Mouse (Mus musculus) forebrain, embryonic 13.5 days (tissue): Measurements from ENCODE around the gene Derl2. TPM values are rescaled to one million over a fixed set of nuclear protein-coding genes. Genes with fewer than 3 reads are reported as not detected.

Experiments
- ATAC-seq: fragments of 200-750 bp; cut with Nextera tagmentation; 2 replicates; pipeline ENCODE4 v1.8.0; 2017
- H3K27ac ChIP-seq: fragments of 300-500 bp; sonication (generic); 2 replicates; pipeline ENCODE4 v1.5.1; 2015; ENCODE audit warnings: inconsistent platforms, mild to moderate bottlenecking, moderate library complexity
- H3K27me3 ChIP-seq: fragments of 300-500 bp; sonication (generic); 2 replicates; pipeline ENCODE4 v1.6.1; 2015; ENCODE audit warnings: mild to moderate bottlenecking, inconsistent platforms
- H3K36me3 ChIP-seq: fragments of 300-500 bp; sonication (generic); 2 replicates; pipeline ENCODE4 v1.6.1; 2015; ENCODE audit warnings: mild to moderate bottlenecking, inconsistent platforms; ENCODE audit not compliant: poor library complexity, severe bottlenecking
- H3K4me1 ChIP-seq: fragments of 300-500 bp; sonication (generic); 2 replicates; pipeline ENCODE4 v1.6.1; 2015; ENCODE audit warnings: inconsistent platforms
- H3K4me2 ChIP-seq: fragments of 300-500 bp; sonication (generic); 2 replicates; pipeline ENCODE4 v1.6.1; 2015; ENCODE audit warnings: inconsistent platforms, mild to moderate bottlenecking, moderate library complexity
- H3K4me3 ChIP-seq: fragments of 300-500 bp; sonication (generic); 2 replicates; pipeline ENCODE4 v1.5.1; 2015; ENCODE audit warnings: mild to moderate bottlenecking, inconsistent platforms
- H3K9ac ChIP-seq: fragments of 300-500 bp; sonication (generic); 2 replicates; pipeline ENCODE4 v1.6.1; 2015; ENCODE audit warnings: mild to moderate bottlenecking, inconsistent platforms
- H3K9me3 ChIP-seq: fragments of 300-500 bp; sonication (generic); replicated peaks from 2 replicates; pipeline ENCODE4 v1.6.1; 2016; ENCODE audit warnings: inconsistent platforms
- WGBS: fragments of 180-500 bp; shearing (Covaris S2); methylation state at CpG from one replicate; pipeline ENCODE4 v1.1.7; 2015; 5-methylcytosine and 5-hydroxymethylcytosine counted together
- polyA plus RNA-seq: library from polyadenylated mRNA; unstranded; fragments of >200 nt; fragmentation: Nextera tagmentation; extraction: Ambion mirVana; gene quantifications from 2 replicates; pipeline ENCODE4 v1.2.1, GENCODE M21; 2015

Derl2 gene
- polyA plus RNA-seq, 1 experiment from 2014 or later: 37.8 TPM

- Histone ChIP-seq H3K4me1 (peaks cover 14% of the 10 kb centered on the region), H3K4me3 (no peak overlapping the region), H3K36me3 (peaks cover 70% of the 10 kb centered on the region), H3K27ac (no peak overlapping the region), H3K4me2 (no peak overlapping the region), H3K27me3 (no peaks in the 10 kb centered on the region), H3K9ac (no peak overlapping the region), H3K9me3 (no peaks in the 10 kb centered on the region)
- ATAC-seq: no peak
- 90% methylated on average over 6 of the region's 6 CpGs for WGBS
These were observed 39.4 kb downstream of the Derl2 start for GRCm38 (mm10) chr11:70980232-70980631.

- WGBS: 91% methylated on average over 6 of the region's 6 CpGs
These were observed 42.3 kb downstream of the Derl2 start for GRCm38 (mm10) chr11:70977293-70977692.

GRCm38 (mm10) chr11:70975193-70975592, 44.4 kb downstream of the Derl2 start:
- Histone ChIP-seq H3K4me3 (no peak overlapping the region), H3K27ac (no peak overlapping the region), H3K4me2 (no peak overlapping the region), H3K27me3 (no peaks in the 10 kb centered on the region), H3K9me3 (no peaks in the 10 kb centered on the region), H3K4me1 (peaks cover 7% of the 10 kb centered on the region), H3K9ac (no peak overlapping the region), H3K36me3 (peaks cover 75% of the 10 kb centered on the region)
- 76% methylated on average over 2 of the region's 2 CpGs for WGBS
- no peak for ATAC-seq

More at GRCm38 (mm10) chr11:70977293-70977692, 42.3 kb downstream of the Derl2 start:
- no peak for ATAC-seq
- H3K4me1 ChIP-seq: peaks cover 14% of the 10 kb centered on the region
- no peak overlapping the region for H3K9ac ChIP-seq
- no peaks in the 10 kb centered on the region for H3K27me3 ChIP-seq
- H3K9me3 ChIP-seq: no peaks in the 10 kb centered on the region
- no peak overlapping the region for H3K4me2 ChIP-seq
- no peak overlapping the region for H3K4me3 ChIP-seq
- H3K36me3 ChIP-seq: peaks cover 84% of the 10 kb centered on the region
- no peak overlapping the region for H3K27ac ChIP-seq

- H3K4me3 ChIP-seq: no peak overlapping the region
- H3K4me1 ChIP-seq: peaks cover 11% of the 10 kb centered on the region
- no peak overlapping the region for H3K9ac ChIP-seq
- no peaks in the 10 kb centered on the region for H3K9me3 ChIP-seq
- H3K27ac ChIP-seq: no peak overlapping the region
- H3K27me3 ChIP-seq: no peaks in the 10 kb centered on the region
- H3K36me3 ChIP-seq: peaks cover 62% of the 10 kb centered on the region
- no peak for ATAC-seq
- WGBS: 71% methylated on average over 4 of the region's 4 CpGs
- H3K4me2 ChIP-seq: no peak overlapping the region
These were observed 45.7 kb downstream of the Derl2 start for GRCm38 (mm10) chr11:70973947-70974346.

GRCm38 (mm10) chr11:70972586-70972985, 47.1 kb downstream of the Derl2 start:
- no peak overlapping the region for H3K4me3 ChIP-seq
- 59% methylated on average over 1 of the region's 1 CpGs for WGBS
- no peak overlapping the region for H3K27ac ChIP-seq
- H3K4me2 ChIP-seq: no peak overlapping the region
- H3K27me3 ChIP-seq: no peaks in the 10 kb centered on the region
- no peak overlapping the region for H3K9ac ChIP-seq
- peaks cover 49% of the 10 kb centered on the region for H3K36me3 ChIP-seq
- ATAC-seq: no peak
- H3K9me3 ChIP-seq: no peaks in the 10 kb centered on the region
- peaks cover 22% of the 10 kb centered on the region for H3K4me1 ChIP-seq

- Histone ChIP-seq H3K27ac (peak overlapping the region; percentile 91), H3K9ac (peak overlapping the region; percentile 74), H3K27me3 (no peaks in the 10 kb centered on the region), H3K4me1 (peaks cover 24% of the 10 kb centered on the region), H3K36me3 (peaks cover 42% of the 10 kb centered on the region), H3K4me3 (peak overlapping the region; percentile 71), H3K9me3 (no peaks in the 10 kb centered on the region), H3K4me2 (peak overlapping the region; percentile 88)
- 18% methylated on average over 24 of the region's 24 CpGs for WGBS
- ATAC-seq: peak; percentile 5; the same call in 1 of the 2 replicates
These were observed 48.8 kb downstream of the Derl2 start for GRCm38 (mm10) chr11:70970560-70971540.

GRCm38 (mm10) chr11:70969821-70970559, 49.7 kb downstream of the Derl2 start, which contains the start of the genes Nup88 and Rpain:
TSS of gene Nup88 (minus strand) at chr11:70969973.
TSS of gene Rpain (plus strand) at chr11:70970213.
- H3K4me1 ChIP-seq: peaks cover 24% of the 10 kb centered on the region
- H3K27me3 ChIP-seq: no peaks in the 10 kb centered on the region
- under 1% methylated on average over 43 of the region's 43 CpGs for WGBS
- H3K36me3 ChIP-seq: peaks cover 44% of the 10 kb centered on the region
- H3K9ac ChIP-seq: peak within 1 kb of the TSS; percentile 81
- peak within 1 kb of the TSS; percentile 88 for H3K4me2 ChIP-seq
- no peaks in the 10 kb centered on the region for H3K9me3 ChIP-seq
- H3K27ac ChIP-seq: peak within 1 kb of the TSS; percentile 91
- H3K4me3 ChIP-seq: peak within 1 kb of the TSS; percentile 71
- ATAC-seq: peak; percentile 99

GRCm38 (mm10) chr11:70969271-70969794, 50.3 kb downstream of the Derl2 start:
- under 1% methylated on average over 25 of the region's 25 CpGs for WGBS
- Histone ChIP-seq H3K9me3 (no peaks in the 10 kb centered on the region), H3K36me3 (peaks cover 44% of the 10 kb centered on the region), H3K27ac (peak overlapping the region; percentile 80), H3K4me3 (peak overlapping the region; percentile 71), H3K4me2 (peak overlapping the region; percentile 88), H3K27me3 (no peaks in the 10 kb centered on the region), H3K4me1 (peaks cover 24% of the 10 kb centered on the region), H3K9ac (peak overlapping the region; percentile 81)
- peak; percentile 26 for ATAC-seq

- Histone ChIP-seq H3K27me3 (no peaks in the 10 kb centered on the region), H3K9ac (no peak overlapping the region), H3K9me3 (no peaks in the 10 kb centered on the region), H3K36me3 (peaks cover 72% of the 10 kb centered on the region), H3K4me3 (no peak overlapping the region), H3K4me2 (no peak overlapping the region), H3K4me1 (peaks cover 17% of the 10 kb centered on the region), H3K27ac (no peak overlapping the region)
- ATAC-seq: no peak
- 78% methylated on average over 4 of the region's 4 CpGs for WGBS
These were observed 55.3 kb downstream of the Derl2 start for GRCm38 (mm10) chr11:70964222-70964907.

GRCm38 (mm10) chr11:70960786-70961554, 58.7 kb downstream of the Derl2 start:
- peaks cover 94% of the 10 kb centered on the region for H3K36me3 ChIP-seq
- no peak overlapping the region for H3K27ac ChIP-seq
- H3K4me1 ChIP-seq: no peaks in the 10 kb centered on the region
- H3K27me3 ChIP-seq: no peaks in the 10 kb centered on the region
- no peak overlapping the region for H3K9ac ChIP-seq
- no peak overlapping the region for H3K4me2 ChIP-seq
- ATAC-seq: no peak
- WGBS: 90% methylated on average over 5 of the region's 5 CpGs
- H3K4me3 ChIP-seq: no peak overlapping the region
- no peaks in the 10 kb centered on the region for H3K9me3 ChIP-seq
